Mouse (Mus musculus) stomach, postnatal 0 days (tissue): Measurements from ENCODE around the gene Polr3k.

Experiments
- CTCF ChIP-seq: IDR thresholded peaks from 2 replicates; pipeline ENCODE4 v1.5.1; 2016; ENCODE audit warnings: antibody characterized with exemption, low read depth, mild to moderate bottlenecking, moderate library complexity
- EP300 ChIP-seq: optimal IDR thresholded peaks from 2 replicates; pipeline ENCODE3; 2016; ENCODE audit warnings: antibody characterized with exemption

GRCm38 (mm10) chr2:181883022-181883749 lies 19.0 kb downstream of the Polr3k start:
- no peak for TF ChIP-seq CTCF
- TF ChIP-seq EP300: no peak
